Mouse (Mus musculus): Measurements from ENCODE around the gene Rasgrp2. TPM values are rescaled to one million over a fixed set of nuclear protein-coding genes. Genes with fewer than 3 reads are reported as not detected.

The Rasgrp2 gene
- polyA plus RNA-seq, 1 experiment from 2014 or later = 38.5 TPM

DNA sequence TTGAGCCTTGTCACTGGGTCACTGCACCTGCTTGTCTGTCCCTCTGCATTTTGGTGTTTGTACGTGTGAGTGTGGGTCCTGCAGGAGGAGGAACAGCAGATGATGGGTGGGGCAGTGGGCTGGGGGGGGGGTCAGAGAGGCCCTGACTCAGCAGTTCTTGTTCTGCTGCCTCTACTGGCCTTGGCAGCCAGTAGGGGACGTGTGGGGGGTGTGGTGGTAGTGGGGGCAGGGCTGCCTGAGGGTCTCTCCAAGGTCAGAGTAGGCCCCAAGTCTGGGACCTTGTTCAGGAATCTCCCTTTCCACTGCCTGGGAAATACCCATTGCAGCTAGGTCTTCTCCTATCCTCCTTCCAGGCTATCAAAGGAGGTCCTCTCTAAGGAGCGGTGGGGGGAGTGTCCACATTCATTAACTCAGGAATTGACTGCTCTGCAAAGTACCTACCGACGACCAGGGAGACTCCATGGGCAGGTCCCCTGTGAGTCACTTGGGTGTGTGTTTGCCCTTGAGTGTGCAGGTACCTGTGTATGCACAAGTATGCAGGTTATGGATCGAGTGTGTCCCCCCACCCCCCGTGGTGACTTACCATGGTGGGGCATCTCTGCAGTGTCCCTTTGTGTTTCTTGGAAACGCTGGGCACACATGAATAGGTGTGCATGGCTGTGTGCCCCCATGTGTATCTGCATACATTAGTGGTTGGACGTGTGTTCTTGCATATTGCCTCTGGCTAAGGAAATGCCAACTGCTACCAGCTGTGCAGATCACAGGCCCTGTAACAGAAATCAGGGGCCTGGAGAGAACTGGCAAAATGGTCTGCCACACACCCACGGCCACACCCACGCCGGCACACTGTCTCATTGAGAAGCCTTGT is 18.0 kb downstream of the Rasgrp2 start:
- no peaks in the 10 kb centered on the region for H3K9me3 ChIP-seq (ENCODE audit: control insufficient read depth)
- no peaks in the 10 kb centered on the region for H3K36me3 ChIP-seq (ENCODE audit: control insufficient read depth, insufficient read depth)
- ATAC-seq = no peak
- WGBS = 55% methylated on average over 12 of the region's 12 CpGs
- 0 out of 2 replicates have a peak, but pooled peaks have one; percentile 2 for TF ChIP-seq CTCF (IDR thresholded peaks at IDR 0.05; ENCODE audit: low read depth)
- H3K27me3 ChIP-seq (replicated peaks; ENCODE audit: control insufficient read depth, insufficient read depth, low read length) = peaks cover 37% of the 10 kb centered on the region
- no peak overlapping the region for H3K4me3 ChIP-seq (ENCODE audit: low read depth, low read length)
- H3K4me2 ChIP-seq (replicated peaks; ENCODE audit: low read depth) = no peak overlapping the region
- no peak overlapping the region for H3K9ac ChIP-seq (ENCODE audit: low read depth, low read length)
- H3K4me1 ChIP-seq (replicated peaks; ENCODE audit: control insufficient read depth, insufficient read depth, low read length) = no peaks in the 10 kb centered on the region
- no peak overlapping the region for H3K27ac ChIP-seq (ENCODE audit: low read depth, low read length)

DNA sequence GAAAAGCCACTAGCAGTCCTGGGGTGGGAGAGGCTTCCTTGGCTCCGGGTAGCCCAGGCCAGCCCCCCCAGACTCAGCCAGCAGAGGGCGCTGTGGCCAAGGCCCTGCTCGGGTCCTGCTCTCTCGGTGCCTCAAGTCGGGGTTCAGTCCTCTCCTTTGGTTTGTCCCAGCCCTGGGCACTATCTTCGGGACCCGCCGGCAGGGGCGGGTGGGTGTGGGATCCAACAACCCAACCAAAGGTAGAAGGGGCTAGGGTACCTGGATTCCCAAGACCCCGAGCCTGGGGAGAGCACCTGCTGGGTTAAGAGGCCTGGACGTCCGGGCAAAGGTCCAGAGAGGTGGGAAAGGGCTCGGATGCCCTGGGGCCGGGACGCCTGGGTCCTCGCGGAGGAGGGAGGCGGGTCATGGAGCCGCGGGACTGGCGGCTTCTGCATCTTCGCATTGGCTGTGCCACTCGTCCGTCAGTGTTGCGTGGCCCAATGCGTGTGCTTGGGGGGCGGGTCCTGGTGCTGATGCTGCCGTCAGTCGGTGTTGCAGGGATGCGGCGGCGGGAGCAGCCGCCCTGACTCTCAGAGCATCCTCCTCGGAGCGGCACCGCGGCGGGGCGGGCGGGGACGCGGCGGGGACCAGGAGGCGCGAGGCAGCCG is 19.2 kb downstream of the Rasgrp2 start, which contains the start of gene Nrxn2:
Gene Nrxn2 (plus strand): TSS at position 499 of the 647 bp plus-strand sequence.
- ATAC-seq = peak; percentile 82
- Histone ChIP-seq H3K36me3 (ENCODE audit: control insufficient read depth, insufficient read depth) (no peaks in the 10 kb centered on the region), H3K4me2 (replicated peaks; ENCODE audit: low read depth) (peak within 1 kb of the TSS; percentile 81), H3K27ac (ENCODE audit: low read depth, low read length) (no peak within 1 kb of the TSS), H3K4me3 (ENCODE audit: low read depth, low read length) (peak within 1 kb of the TSS; percentile 40), H3K9ac (ENCODE audit: low read depth, low read length) (no peak within 1 kb of the TSS), H3K27me3 (replicated peaks; ENCODE audit: control insufficient read depth, insufficient read depth, low read length) (peaks cover 37% of the 10 kb centered on the region), H3K9me3 (ENCODE audit: control insufficient read depth) (no peaks in the 10 kb centered on the region), H3K4me1 (replicated peaks; ENCODE audit: control insufficient read depth, insufficient read depth, low read length) (0 out of 2 replicates have a peak, but pooled peaks cover 3% of the 10 kb centered on the region)
- under 1% methylated on average over 46 of the region's 46 CpGs for WGBS
- TF ChIP-seq CTCF (IDR thresholded peaks at IDR 0.05; ENCODE audit: low read depth) = peak; percentile 95

DNA sequence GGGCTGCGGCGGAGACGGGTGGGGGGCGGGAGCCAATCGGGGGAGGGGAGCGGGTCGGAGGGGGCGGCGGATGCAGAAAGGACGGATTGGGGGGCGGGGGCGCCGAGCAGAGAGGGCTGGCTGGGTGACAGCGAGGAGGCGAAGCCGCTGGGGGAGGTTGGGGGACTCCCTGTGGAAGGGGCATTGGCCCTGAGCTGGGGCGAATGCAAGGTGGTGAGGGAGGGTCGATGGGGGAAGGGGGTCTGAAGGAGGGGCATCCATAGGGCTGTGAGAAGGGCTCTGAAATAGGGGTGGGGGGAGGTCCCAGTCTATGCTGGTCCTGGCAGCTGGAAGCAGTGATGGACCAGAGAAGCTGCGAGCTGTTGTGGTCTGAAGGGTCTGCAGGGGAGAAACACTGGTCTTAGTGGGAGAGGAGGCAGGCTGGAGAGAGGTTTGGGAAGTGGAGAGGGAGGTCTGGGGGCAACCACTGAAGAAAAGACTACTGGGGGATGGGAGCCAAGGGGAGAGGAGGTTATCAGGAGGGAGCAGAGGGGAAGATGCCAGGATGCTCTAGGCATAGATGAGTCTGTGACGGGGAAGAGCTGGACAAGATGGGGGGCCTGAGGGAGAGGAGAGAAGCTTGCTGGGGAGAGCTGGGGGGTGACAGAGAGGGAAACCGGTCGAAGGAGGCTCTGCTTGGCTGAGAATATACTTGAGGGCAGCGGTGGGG is 20.0 kb downstream of the Rasgrp2 start:
- no peaks in the 10 kb centered on the region for H3K36me3 ChIP-seq (ENCODE audit: control insufficient read depth, insufficient read depth)
- H3K27ac ChIP-seq (ENCODE audit: low read depth, low read length) = no peak overlapping the region
- H3K4me1 ChIP-seq (replicated peaks; ENCODE audit: control insufficient read depth, insufficient read depth, low read length) = 0 out of 2 replicates have a peak, but pooled peaks cover 3% of the 10 kb centered on the region
- ATAC-seq = no peak
- H3K9me3 ChIP-seq (ENCODE audit: control insufficient read depth) = no peaks in the 10 kb centered on the region
- H3K27me3 ChIP-seq (replicated peaks; ENCODE audit: control insufficient read depth, insufficient read depth, low read length) = peaks cover 37% of the 10 kb centered on the region
- no peak for TF ChIP-seq CTCF (IDR thresholded peaks at IDR 0.05; ENCODE audit: low read depth)
- H3K9ac ChIP-seq (ENCODE audit: low read depth, low read length) = no peak overlapping the region
- WGBS = 11% methylated on average over 19 of the region's 23 CpGs
- H3K4me3 ChIP-seq (ENCODE audit: low read depth, low read length) = no peak overlapping the region
- H3K4me2 ChIP-seq (replicated peaks; ENCODE audit: low read depth) = peak overlapping the region; percentile 3; the same call in 1 of the 2 replicates

DNA sequence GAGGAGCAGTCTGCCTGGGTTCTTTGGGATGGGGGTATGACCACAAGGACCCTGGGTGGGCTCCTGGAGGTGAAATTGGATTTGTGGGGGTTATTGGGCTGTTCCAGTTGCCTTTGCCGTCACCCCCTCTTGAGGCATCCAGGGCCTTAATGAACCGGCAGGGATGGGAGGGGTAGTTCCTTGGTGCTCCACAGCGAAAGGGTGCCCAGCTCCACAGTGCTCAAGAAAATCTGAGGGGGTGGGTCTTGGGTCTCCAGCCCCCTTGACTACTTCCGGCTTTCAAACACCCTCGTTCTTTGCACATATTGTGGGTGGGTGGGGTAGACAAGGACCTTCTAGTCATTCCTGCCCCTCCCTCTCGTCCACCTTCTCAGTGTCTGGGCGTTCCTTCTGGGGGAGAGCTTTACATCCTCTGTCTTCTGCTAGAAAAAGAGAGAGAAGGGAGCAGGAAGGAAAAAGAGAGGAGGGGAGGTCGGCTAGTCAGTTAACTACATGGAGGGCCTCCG is 20.7 kb downstream of the Rasgrp2 start:
- no peak for TF ChIP-seq CTCF (IDR thresholded peaks at IDR 0.05; ENCODE audit: low read depth)
- no peak overlapping the region for H3K4me2 ChIP-seq (replicated peaks; ENCODE audit: low read depth)
- WGBS = 56% methylated on average over 9 of the region's 9 CpGs

DNA sequence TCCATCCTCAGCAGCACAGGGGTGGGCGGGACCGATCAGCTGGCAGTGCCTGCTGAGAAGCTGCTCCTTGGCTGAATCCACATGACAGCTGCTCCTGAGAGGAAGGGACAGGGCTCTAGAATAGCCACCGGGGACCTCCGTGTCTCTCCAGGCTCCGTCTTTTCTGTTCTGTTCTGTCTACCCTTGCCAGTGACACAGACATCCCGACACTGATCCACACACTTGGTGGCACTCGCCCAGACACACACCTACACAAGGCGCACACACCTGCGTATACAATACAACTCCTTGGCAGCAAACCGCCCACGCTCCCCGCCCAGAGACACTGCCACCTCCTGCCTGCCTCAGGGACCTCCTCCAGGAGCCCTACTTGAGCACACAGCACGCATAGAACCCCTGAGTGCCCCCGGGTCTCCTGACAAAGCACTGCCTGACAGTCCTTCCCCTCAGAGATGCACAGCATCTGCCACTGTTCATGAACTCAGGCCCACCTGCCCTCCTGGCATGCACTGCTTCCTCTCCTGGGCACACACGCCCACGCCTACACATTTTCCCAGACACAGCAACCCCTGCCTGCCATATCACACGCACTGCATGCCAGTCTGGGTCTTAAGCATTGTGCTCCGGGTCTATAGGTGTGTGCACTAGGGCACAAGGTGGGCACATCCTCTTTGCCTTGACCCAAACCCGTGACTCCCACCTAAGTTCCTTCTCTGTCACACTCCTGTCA is 21.5 kb downstream of the Rasgrp2 start:
- Histone ChIP-seq H3K27ac (ENCODE audit: low read depth, low read length) (no peak overlapping the region), H3K4me2 (replicated peaks; ENCODE audit: low read depth) (no peak overlapping the region), H3K9me3 (ENCODE audit: control insufficient read depth) (no peaks in the 10 kb centered on the region), H3K36me3 (ENCODE audit: control insufficient read depth, insufficient read depth) (no peaks in the 10 kb centered on the region), H3K4me3 (ENCODE audit: low read depth, low read length) (no peak overlapping the region), H3K4me1 (replicated peaks; ENCODE audit: control insufficient read depth, insufficient read depth, low read length) (0 out of 2 replicates have a peak, but pooled peaks cover 3% of the 10 kb centered on the region), H3K27me3 (replicated peaks; ENCODE audit: control insufficient read depth, insufficient read depth, low read length) (peaks cover 39% of the 10 kb centered on the region), H3K9ac (ENCODE audit: low read depth, low read length) (no peak overlapping the region)
- no peak for TF ChIP-seq CTCF (IDR thresholded peaks at IDR 0.05; ENCODE audit: low read depth)
- no peak for ATAC-seq
- 64% methylated on average over 19 of the region's 19 CpGs for WGBS

More for the DNA sequence above, 20.7 kb downstream of the Rasgrp2 start:
- Histone ChIP-seq H3K9me3 (ENCODE audit: control insufficient read depth) (no peaks in the 10 kb centered on the region), H3K27ac (ENCODE audit: low read depth, low read length) (no peak overlapping the region), H3K4me3 (ENCODE audit: low read depth, low read length) (no peak overlapping the region), H3K9ac (ENCODE audit: low read depth, low read length) (no peak overlapping the region), H3K4me1 (replicated peaks; ENCODE audit: control insufficient read depth, insufficient read depth, low read length) (0 out of 2 replicates have a peak, but pooled peaks cover 3% of the 10 kb centered on the region), H3K27me3 (replicated peaks; ENCODE audit: control insufficient read depth, insufficient read depth, low read length) (peaks cover 37% of the 10 kb centered on the region), H3K36me3 (ENCODE audit: control insufficient read depth, insufficient read depth) (no peaks in the 10 kb centered on the region)
- ATAC-seq = no peak
